Mouse (Mus musculus): ENCODE data around the gene Medag. TPM values are rescaled to one million over a fixed set of nuclear protein-coding genes. Genes with fewer than 3 reads are reported as not detected.

Medag gene
- polyA plus RNA-seq (2017; shearing (Covaris generic)): 1 to 10 TPM; 1.5 to 1.8 TPM

GRCm38 (mm10) chr5:149411509-149412193 lies at the start of gene Medag:
TSS of gene Medag (plus strand) at chr5:149411749.

GRCm38 (mm10) chr5:149439531-149440179 lies 28.1 kb downstream of the Medag start, which contains the start of gene Tex26:
TSS of gene Tex26 (plus strand) at chr5:149439660.

Other genes starting within 250 kb of the Medag start
- 10 to 100 TPM; 30.5 to 38.7 TPM for gene Uspl1, start 227.4 kb upstream of the Medag start, polyA plus RNA-seq (2017; shearing (Covaris generic))
- gene Hmgb1, start 227.3 kb upstream of the Medag start, polyA plus RNA-seq (2017; shearing (Covaris generic)): 100 to 1,000 TPM; 227 to 265 TPM
- gene Alox5ap, start 147.0 kb upstream of the Medag start, polyA plus RNA-seq (2017; shearing (Covaris generic)): 1 to 10 TPM; 2.8 to 5.1 TPM
- gene Tex26, start 27.9 kb downstream of the Medag start, polyA plus RNA-seq (2017; shearing (Covaris generic)): under 1 TPM; 0.14 to 0.26 TPM
- under 1 TPM; 0.21 to 0.34 TPM for gene Wdr95, start 116.9 kb downstream of the Medag start, polyA plus RNA-seq (2017; shearing (Covaris generic))
- gene Hsph1, start 224.6 kb downstream of the Medag start, polyA plus RNA-seq (2017; shearing (Covaris generic)): 10 to 100 TPM; 27.1 to 47.1 TPM

All from activated CD4-positive, CD25-positive, alpha-beta regulatory T cell (primary cell).